15 mouse cellular contexts compared by ENCODE assay signal in the genomic region with DNA sequence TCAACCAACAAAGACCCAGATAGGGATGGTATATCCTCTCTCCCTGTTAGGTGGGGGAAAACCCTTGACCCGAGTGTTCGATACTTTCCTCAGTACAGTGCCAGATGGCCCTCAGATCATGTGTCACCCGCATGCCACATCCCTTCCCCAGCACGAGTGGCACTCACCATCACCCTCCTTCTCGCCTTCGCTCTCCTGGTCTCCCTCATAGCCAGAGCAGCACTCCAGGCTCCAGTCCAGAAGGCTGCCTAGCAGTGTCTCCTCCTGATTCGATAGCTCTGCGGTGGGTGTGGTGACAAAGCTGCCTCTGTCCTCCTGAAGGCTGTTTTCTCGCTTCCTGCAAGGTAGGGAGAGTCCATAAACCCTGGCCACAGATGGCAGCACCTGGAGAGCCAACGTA. TPM values are rescaled to one million over a fixed set of nuclear protein-coding genes. Genes with fewer than 3 reads are reported as not detected.
"Had no signal": no experiment of that assay in that cellular context is flagged by ENCODE, and none has a peak within 500 bp of the region (broad histone marks: within the 10 kb centered on the region; RNA-seq: fewer than 3 reads in every experiment).

No protein-coding gene starts in this region.

- ATAC-seq: intestine, embryonic 15.5 days; midbrain, embryonic 15.5 days had no signal

- H3K4me2 ChIP-seq: intestine, embryonic 15.5 days; limb, embryonic 12.5 days; lung, embryonic 15.5 days; midbrain, embryonic 11.5 days; midbrain, embryonic 15.5 days; neural tube, embryonic 12.5 days; stomach, embryonic 15.5 days had no signal

- H3K27me3 ChIP-seq: intestine, embryonic 15.5 days; limb, embryonic 12.5 days; lung, embryonic 15.5 days; megakaryocyte, embryonic 14.5 days; midbrain, embryonic 15.5 days; neural tube, embryonic 12.5 days; stomach, embryonic 15.5 days had no signal

- H3K27ac ChIP-seq: intestine, embryonic 15.5 days; limb, embryonic 12.5 days; lung, embryonic 15.5 days; macrophage; midbrain, embryonic 15.5 days; neural tube, embryonic 12.5 days; stomach, embryonic 15.5 days had no signal

- H3K9me3 ChIP-seq: intestine, embryonic 15.5 days; limb, embryonic 12.5 days; lung, embryonic 15.5 days; megakaryocyte, embryonic 14.5 days; midbrain, embryonic 15.5 days; neural tube, embryonic 12.5 days; stomach, embryonic 15.5 days had no signal

- H3K4me3 ChIP-seq: intestine, embryonic 15.5 days; limb, embryonic 12.5 days; lung, embryonic 15.5 days; megakaryocyte, embryonic 14.5 days; midbrain, embryonic 15.5 days; neural tube, embryonic 12.5 days; stomach, embryonic 15.5 days had no signal

- H3K9ac ChIP-seq: intestine, embryonic 15.5 days; limb, embryonic 12.5 days; lung, embryonic 15.5 days; midbrain, embryonic 15.5 days; neural tube, embryonic 12.5 days; stomach, embryonic 15.5 days had no signal

- DNase-seq: kidney, adult 18-20 months; kidney, postnatal 36 days; lung, postnatal 14 days; spleen, adult 18-20 months; thymus, adult 2 months; thymus, postnatal 25 days had no signal

RNA-seq across cellular contexts. Expression of gene Ntn3, which starts 15.4 kb away (rescaled TPM):
- polyA plus RNA-seq: macrophage had no signal
